Mouse (Mus musculus): Measurements from ENCODE around the gene Sema4c. TPM values are rescaled to one million over a fixed set of nuclear protein-coding genes. Genes with fewer than 3 reads are reported as not detected.

Sema4c gene
- polyA plus RNA-seq, 1 experiment = 14.6 TPM

DNA sequence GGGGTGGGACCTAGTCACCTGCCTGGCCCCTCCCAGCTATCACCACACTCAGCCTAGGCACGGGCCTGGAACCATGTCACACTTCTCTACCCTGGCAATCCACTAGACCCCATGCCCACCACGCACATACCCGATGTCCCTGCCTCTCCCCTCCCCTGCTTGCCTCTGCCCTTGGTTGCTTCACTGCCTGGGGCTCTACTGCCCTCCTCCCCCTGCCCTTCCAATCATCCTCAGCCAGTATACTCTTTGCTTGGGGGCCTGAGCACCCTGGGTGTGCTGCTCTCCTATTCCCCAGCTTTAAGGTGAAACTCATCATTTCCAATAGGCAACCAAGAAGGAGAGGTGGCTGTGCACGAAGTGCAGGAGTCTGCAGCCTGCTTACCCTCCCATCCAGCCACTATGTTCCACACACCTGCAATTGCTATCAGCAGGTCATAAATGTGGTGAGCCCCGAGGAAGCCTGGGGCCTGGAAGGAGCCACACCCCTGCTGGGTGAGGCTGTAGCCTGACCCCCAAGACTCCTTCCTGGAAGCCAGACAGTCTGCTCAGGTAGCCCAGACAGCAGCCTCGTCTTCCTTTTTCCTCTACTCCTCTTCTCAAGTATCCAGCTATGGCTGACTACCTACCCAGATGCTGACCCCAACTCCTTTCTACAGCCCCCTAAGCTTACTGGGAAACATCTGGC, 19.0 kb upstream of the Sema4c start:
- Histone ChIP-seq H3K27me3 (ENCODE audit: control insufficient read depth, insufficient read depth, low read length) (no peaks in the 10 kb centered on the region), H3K36me3 (ENCODE audit: control insufficient read depth, insufficient read depth, low read length) (no peaks in the 10 kb centered on the region), H3K4me1 (ENCODE audit: control insufficient read depth, insufficient read depth, low read length) (peaks cover 5% of the 10 kb centered on the region), H3K27ac (ENCODE audit: control insufficient read depth, insufficient read depth, low read depth, low read length) (no peak overlapping the region), H3K4me3 (ENCODE audit: control insufficient read depth, low read depth, low read length) (no peak overlapping the region)
- no peak for TF ChIP-seq CTCF (IDR thresholded peaks at IDR 0.05; ENCODE audit: control insufficient read depth, insufficient read depth, insufficient replicate concordance, low read depth, low read length)
- no peak for TF ChIP-seq POLR2A (IDR thresholded peaks at IDR 0.05; ENCODE audit: control insufficient read depth, low read depth, low read length)

GRCm38 (mm10) chr1:36575347-36575746, 17.2 kb upstream of the Sema4c start:
- Histone ChIP-seq H3K36me3 (ENCODE audit: control insufficient read depth, insufficient read depth, low read length) (no peaks in the 10 kb centered on the region), H3K4me1 (ENCODE audit: control insufficient read depth, insufficient read depth, low read length) (peaks cover 8% of the 10 kb centered on the region), H3K4me3 (ENCODE audit: control insufficient read depth, low read depth, low read length) (no peak overlapping the region), H3K27ac (ENCODE audit: control insufficient read depth, insufficient read depth, low read depth, low read length) (no peak overlapping the region), H3K27me3 (ENCODE audit: control insufficient read depth, insufficient read depth, low read length) (no peaks in the 10 kb centered on the region)
- TF ChIP-seq CTCF (IDR thresholded peaks at IDR 0.05; ENCODE audit: control insufficient read depth, insufficient read depth, insufficient replicate concordance, low read depth, low read length) (no peak), POLR2A (IDR thresholded peaks at IDR 0.05; ENCODE audit: control insufficient read depth, low read depth, low read length) (no peak)

DNA sequence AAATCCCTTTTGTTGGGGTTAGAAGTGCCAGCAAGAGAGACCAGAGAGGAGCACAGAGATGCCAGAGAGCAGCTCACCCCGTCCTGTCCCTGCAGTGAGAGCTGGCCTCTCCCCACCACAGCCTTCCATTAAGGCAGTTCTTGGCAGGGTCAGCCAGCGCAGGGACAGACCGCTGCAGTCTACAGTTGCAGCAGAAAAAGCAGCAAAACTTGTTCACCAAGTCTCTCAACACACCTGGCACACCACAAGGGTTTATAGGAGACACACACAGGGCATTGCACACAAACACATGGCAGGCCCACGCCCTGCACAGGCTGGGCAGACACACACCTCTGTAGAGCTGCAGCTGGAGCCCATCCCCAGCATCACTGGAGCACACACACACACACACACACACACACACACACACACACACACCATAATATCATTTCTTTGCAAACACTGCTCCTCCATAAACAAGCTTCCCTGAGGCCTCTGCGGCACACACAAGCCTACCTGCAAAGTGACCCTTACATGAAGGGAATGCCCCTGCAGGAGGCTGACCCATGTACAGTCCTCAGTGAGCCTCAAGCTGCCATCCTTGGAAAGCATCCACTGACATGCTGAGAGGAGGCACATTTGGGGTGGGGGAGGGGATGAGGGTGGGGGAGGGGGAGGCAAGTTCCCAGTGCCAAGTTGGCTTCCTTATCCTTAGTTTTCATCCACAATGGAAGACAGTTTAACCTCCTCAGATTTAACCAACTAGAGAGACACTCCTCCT, 16.2 kb upstream of the Sema4c start:
- no peak for TF ChIP-seq POLR2A (IDR thresholded peaks at IDR 0.05; ENCODE audit: control insufficient read depth, low read depth, low read length)
- no peak for TF ChIP-seq CTCF (IDR thresholded peaks at IDR 0.05; ENCODE audit: control insufficient read depth, insufficient read depth, insufficient replicate concordance, low read depth, low read length)
- Histone ChIP-seq H3K4me3 (ENCODE audit: control insufficient read depth, low read depth, low read length) (no peak overlapping the region), H3K4me1 (ENCODE audit: control insufficient read depth, insufficient read depth, low read length) (peaks cover 4% of the 10 kb centered on the region), H3K36me3 (ENCODE audit: control insufficient read depth, insufficient read depth, low read length) (no peaks in the 10 kb centered on the region), H3K27me3 (ENCODE audit: control insufficient read depth, insufficient read depth, low read length) (no peaks in the 10 kb centered on the region), H3K27ac (ENCODE audit: control insufficient read depth, insufficient read depth, low read depth, low read length) (no peak overlapping the region; the same call in 1 of the 2 replicates)

DNA sequence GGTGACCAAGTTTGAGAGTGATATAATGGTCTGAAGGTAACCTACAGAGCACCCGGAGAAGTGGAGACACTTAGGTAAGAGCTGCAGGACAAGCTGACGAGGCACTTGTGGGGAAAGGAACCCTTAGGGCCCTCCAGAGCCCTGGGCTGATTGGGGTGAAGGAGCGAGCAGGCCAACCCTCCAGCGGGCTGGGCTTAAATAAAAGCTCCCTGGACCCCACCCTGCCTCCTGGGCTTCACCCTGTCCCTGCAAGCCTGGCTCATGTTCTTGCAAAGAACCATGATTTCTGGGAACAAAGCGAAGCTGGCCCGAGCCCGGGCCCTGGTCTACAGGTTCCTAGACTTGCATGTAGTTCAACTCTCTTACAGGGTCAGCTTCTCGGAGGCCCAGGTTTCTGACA, 15.4 kb upstream of the Sema4c start:
- Histone ChIP-seq H3K36me3 (ENCODE audit: control insufficient read depth, insufficient read depth, low read length) (no peaks in the 10 kb centered on the region), H3K27ac (ENCODE audit: control insufficient read depth, insufficient read depth, low read depth, low read length) (peak overlapping the region; percentile 51; the same call in 1 of the 2 replicates), H3K4me3 (ENCODE audit: control insufficient read depth, low read depth, low read length) (no peak overlapping the region), H3K27me3 (ENCODE audit: control insufficient read depth, insufficient read depth, low read length) (no peaks in the 10 kb centered on the region), H3K4me1 (ENCODE audit: control insufficient read depth, insufficient read depth, low read length) (peaks cover 4% of the 10 kb centered on the region)
- TF ChIP-seq CTCF (IDR thresholded peaks at IDR 0.05; ENCODE audit: control insufficient read depth, insufficient read depth, insufficient replicate concordance, low read depth, low read length) = no peak
- no peak for TF ChIP-seq POLR2A (IDR thresholded peaks at IDR 0.05; ENCODE audit: control insufficient read depth, low read depth, low read length)

DNA sequence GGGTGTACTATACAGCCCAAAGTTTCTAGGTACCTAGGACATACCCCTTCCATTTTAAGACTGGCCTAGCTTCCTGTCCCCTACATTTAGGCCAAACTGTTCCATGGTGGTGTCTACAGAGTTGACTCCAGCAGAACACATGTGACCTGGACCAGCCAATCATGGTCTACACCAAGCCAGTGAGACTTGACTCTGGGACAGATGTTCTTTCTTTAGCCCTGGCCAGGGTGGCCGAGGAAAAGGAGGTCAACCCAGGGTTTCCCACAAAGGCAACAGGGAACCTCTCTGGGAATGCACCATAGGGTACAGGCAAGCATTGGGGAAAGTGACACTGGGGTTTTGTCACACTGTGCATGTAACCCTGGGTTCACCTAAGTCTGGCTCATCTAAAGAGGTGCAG, 14.6 kb upstream of the Sema4c start:
- TF ChIP-seq POLR2A (IDR thresholded peaks at IDR 0.05; ENCODE audit: control insufficient read depth, low read depth, low read length) (no peak), CTCF (IDR thresholded peaks at IDR 0.05; ENCODE audit: control insufficient read depth, insufficient read depth, insufficient replicate concordance, low read depth, low read length) (no peak)
- Histone ChIP-seq H3K4me1 (ENCODE audit: control insufficient read depth, insufficient read depth, low read length) (peaks cover 4% of the 10 kb centered on the region), H3K27ac (ENCODE audit: control insufficient read depth, insufficient read depth, low read depth, low read length) (no peak overlapping the region; the same call in 1 of the 2 replicates), H3K4me3 (ENCODE audit: control insufficient read depth, low read depth, low read length) (no peak overlapping the region), H3K27me3 (ENCODE audit: control insufficient read depth, insufficient read depth, low read length) (no peaks in the 10 kb centered on the region), H3K36me3 (ENCODE audit: control insufficient read depth, insufficient read depth, low read length) (no peaks in the 10 kb centered on the region)

GRCm38 (mm10) chr1:36572140-36572700, 14.1 kb upstream of the Sema4c start:
- Histone ChIP-seq H3K27ac (ENCODE audit: control insufficient read depth, insufficient read depth, low read depth, low read length) (peak overlapping the region; percentile 2), H3K27me3 (ENCODE audit: control insufficient read depth, insufficient read depth, low read length) (no peaks in the 10 kb centered on the region), H3K4me3 (ENCODE audit: control insufficient read depth, low read depth, low read length) (no peak overlapping the region), H3K36me3 (ENCODE audit: control insufficient read depth, insufficient read depth, low read length) (no peaks in the 10 kb centered on the region), H3K4me1 (ENCODE audit: control insufficient read depth, insufficient read depth, low read length) (peaks cover 4% of the 10 kb centered on the region)
- TF ChIP-seq CTCF (IDR thresholded peaks at IDR 0.05; ENCODE audit: control insufficient read depth, insufficient read depth, insufficient replicate concordance, low read depth, low read length) = no peak
- TF ChIP-seq POLR2A (IDR thresholded peaks at IDR 0.05; ENCODE audit: control insufficient read depth, low read depth, low read length) = no peak

DNA sequence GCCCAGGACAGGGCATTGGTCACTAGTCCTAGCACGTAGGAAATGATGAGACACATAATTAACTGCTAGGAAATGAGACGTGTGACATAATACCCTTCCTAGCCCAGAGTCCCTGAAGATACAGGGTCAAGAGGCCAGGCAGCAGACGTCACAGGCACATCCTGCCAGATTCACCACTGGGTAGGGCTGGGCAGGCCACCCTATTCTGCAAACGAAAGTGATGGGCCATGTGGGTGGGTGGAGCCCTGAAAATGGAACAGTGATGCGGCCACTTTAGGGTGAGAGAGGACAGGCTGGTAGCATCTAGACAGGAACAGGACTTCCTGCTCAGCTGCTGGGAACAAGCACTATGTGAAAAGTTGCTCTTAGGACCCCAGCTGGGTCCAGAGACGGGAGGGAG, 13.5 kb upstream of the Sema4c start:
- Histone ChIP-seq H3K27me3 (ENCODE audit: control insufficient read depth, insufficient read depth, low read length) (no peaks in the 10 kb centered on the region), H3K36me3 (ENCODE audit: control insufficient read depth, insufficient read depth, low read length) (no peaks in the 10 kb centered on the region), H3K4me1 (ENCODE audit: control insufficient read depth, insufficient read depth, low read length) (peaks cover 4% of the 10 kb centered on the region), H3K4me3 (ENCODE audit: control insufficient read depth, low read depth, low read length) (no peak overlapping the region), H3K27ac (ENCODE audit: control insufficient read depth, insufficient read depth, low read depth, low read length) (peak overlapping the region; percentile 2; the same call in 1 of the 2 replicates)
- TF ChIP-seq POLR2A (IDR thresholded peaks at IDR 0.05; ENCODE audit: control insufficient read depth, low read depth, low read length) (no peak), CTCF (IDR thresholded peaks at IDR 0.05; ENCODE audit: control insufficient read depth, insufficient read depth, insufficient replicate concordance, low read depth, low read length) (no peak)

Data from testis, adult 2 months (tissue).